In genomic region chrX:20761201-20761600, GRCm38 (mm10) we compare ENCODE assay signal across 22 mouse cellular contexts.
"Had no signal": no experiment of that assay in that cellular context is flagged by ENCODE, and none has a peak within 500 bp of the region (broad histone marks: within the 10 kb centered on the region; RNA-seq: fewer than 3 reads in every experiment).

No protein-coding gene starts in this region.

- DNase-seq: gastrocnemius, adult 2 months; gastrocnemius, postnatal 10 days; gastrocnemius, postnatal 25 days; heart, adult 18-20 months; heart, postnatal 14 days; heart, postnatal 36 days; kidney, adult 11 months; kidney, adult 2 months; kidney, adult 9 months; kidney, postnatal 14 days; kidney, postnatal 36 days; layer of hippocampus, adult 9-11 months; layer of hippocampus, postnatal 36 days; left cerebral cortex, postnatal 4 days had no signal

- H3K4me3 ChIP-seq: gastrocnemius, adult 2 months; heart, embryonic 10.5 days; heart, embryonic 12.5 days; hindbrain, embryonic 13.5 days; hindbrain, embryonic 15.5 days; kidney, embryonic 15.5 days; limb, embryonic 13.5 days; limb, embryonic 15.5 days; liver, embryonic 12.5 days had no signal

- H3K4me2 ChIP-seq: heart, embryonic 12.5 days; hindbrain, embryonic 13.5 days; hindbrain, embryonic 15.5 days; kidney, embryonic 15.5 days; limb, embryonic 13.5 days; limb, embryonic 15.5 days; liver, embryonic 12.5 days had no signal

- H3K27me3 ChIP-seq: heart, embryonic 12.5 days; hindbrain, embryonic 13.5 days; hindbrain, embryonic 15.5 days; kidney, embryonic 15.5 days; limb, embryonic 13.5 days; limb, embryonic 15.5 days; liver, embryonic 12.5 days had no signal

- H3K36me3 ChIP-seq: heart, embryonic 10.5 days; heart, embryonic 12.5 days; hindbrain, embryonic 13.5 days; hindbrain, embryonic 15.5 days; kidney, embryonic 15.5 days; limb, embryonic 13.5 days; limb, embryonic 15.5 days; liver, embryonic 12.5 days had no signal
